Mouse (Mus musculus): ENCODE measurements around the gene Krba1.

The Krba1 gene

GRCm38 (mm10) chr6:48424074-48424473, 28.7 kb downstream of the Krba1 start:
- no peak for DNase-seq (ENCODE audit: low spot score in 2 of 2)

GRCm38 (mm10) chr6:48426956-48427355, 31.6 kb downstream of the Krba1 start:
- DNase-seq (ENCODE audit: low spot score in 2 of 2) = no peak

GRCm38 (mm10) chr6:48428769-48429557, 33.6 kb downstream of the Krba1 start:
- DNase-seq (ENCODE audit: low spot score in 2 of 2) = no peak

GRCm38 (mm10) chr6:48430748-48431147, 35.4 kb downstream of the Krba1 start:
- DNase-seq (ENCODE audit: low spot score in 2 of 2) = no peak

GRCm38 (mm10) chr6:48432893-48433816, 37.8 kb downstream of the Krba1 start:
- no peak for DNase-seq (ENCODE audit: low spot score in 2 of 2)

- no peak for DNase-seq (ENCODE audit: low spot score in 2 of 2)
Measured at GRCm38 (mm10) chr6:48434651-48435050, 39.3 kb downstream of the Krba1 start.

GRCm38 (mm10) chr6:48435111-48435510, 39.7 kb downstream of the Krba1 start:
- DNase-seq (ENCODE audit: low spot score in 2 of 2) = no peak

GRCm38 (mm10) chr6:48435706-48436349, 40.4 kb downstream of the Krba1 start:
- DNase-seq (ENCODE audit: low spot score in 2 of 2) = no peak

GRCm38 (mm10) chr6:48437679-48438376, 42.4 kb downstream of the Krba1 start:
- DNase-seq (ENCODE audit: low spot score in 2 of 2) = no peak

GRCm38 (mm10) chr6:48438475-48439125, 43.2 kb downstream of the Krba1 start:
- DNase-seq (ENCODE audit: low spot score in 2 of 2) = no peak

GRCm38 (mm10) chr6:48439654-48440053, 44.3 kb downstream of the Krba1 start:
- no peak for DNase-seq (ENCODE audit: low spot score in 2 of 2)

- no peak for DNase-seq (ENCODE audit: low spot score in 2 of 2)
Measured at GRCm38 (mm10) chr6:48440306-48441014, 45.1 kb downstream of the Krba1 start.

GRCm38 (mm10) chr6:48443592-48444309, 48.4 kb downstream of the Krba1 start:
- peak; percentile 98 to 99 for DNase-seq (ENCODE audit: low spot score in 2 of 2)

- DNase-seq (ENCODE audit: low spot score in 2 of 2) = peak; percentile 74 to 90
Measured at GRCm38 (mm10) chr6:48444310-48445180, 49.2 kb downstream of the Krba1 start.

- DNase-seq (ENCODE audit: low spot score in 2 of 2) = peak; percentile 62 to 73
Measured at GRCm38 (mm10) chr6:48445181-48446101, 50.1 kb downstream of the Krba1 start, which contains the start of gene Zfp467. Gene Zfp467, minus strand, starts transcription at chr6:48445825.

- DNase-seq (ENCODE audit: low spot score in 2 of 2) = no peak
Measured at GRCm38 (mm10) chr6:48446256-48446655, 50.9 kb downstream of the Krba1 start.

- DNase-seq (ENCODE audit: low spot score in 2 of 2) = no peak
Measured at GRCm38 (mm10) chr6:48446896-48447295, 51.5 kb downstream of the Krba1 start.

All from urinary bladder, postnatal 4 days (tissue).